Mouse (Mus musculus): ENCODE measurements around the gene Fbxo40. TPM values are rescaled to one million over a fixed set of nuclear protein-coding genes. Genes with fewer than 3 reads are reported as not detected.

Gene Fbxo40
- polyA plus RNA-seq, 2 experiments = 0.06 TPM; not detected in 1

DNA sequence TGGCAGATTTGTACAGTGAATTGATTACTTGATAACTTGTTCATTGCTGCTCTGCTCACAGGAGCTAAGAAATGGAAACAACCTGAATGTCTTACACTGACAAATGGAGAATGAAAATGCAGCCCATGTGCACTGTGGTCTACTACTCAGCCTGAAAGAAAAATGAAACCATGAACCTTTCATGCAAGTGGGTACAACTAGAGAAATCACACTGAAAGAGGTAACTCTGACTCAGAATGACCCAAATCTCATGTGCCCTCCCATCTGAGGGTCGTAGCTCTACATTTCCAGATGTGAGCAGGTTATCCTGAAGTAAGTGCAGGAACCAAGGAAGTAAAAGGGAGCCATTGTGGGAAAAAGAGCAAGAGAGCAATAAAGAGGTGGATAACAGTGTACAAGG is 6.5 kb downstream of the Fbxo40 start:
- Histone ChIP-seq H3K27ac (no peak overlapping the region), H3K27me3 (ENCODE audit: control insufficient read depth, insufficient read depth, low read length) (no peaks in the 10 kb centered on the region), H3K9ac (replicated peaks) (no peak overlapping the region), H3K4me3 (ENCODE audit: insufficient read depth in 1 of 2, low read depth in 2 of 2, low read length in 2 of 2) (no peak overlapping the region), H3K9me3 (ENCODE audit: control insufficient read depth, low read length) (no peaks in the 10 kb centered on the region), H3K4me1 (replicated peaks; ENCODE audit: control insufficient read depth in 2 of 2, insufficient read depth in 2 of 2, low read length in 1 of 2) (0 out of 4 replicates have a peak, but pooled peaks cover 0 to 2% of the 10 kb centered on the region in 2 experiments), H3K36me3 (replicated peaks; ENCODE audit: control insufficient read depth, insufficient read depth, low read depth) (no peaks in the 10 kb centered on the region), H3K4me2 (ENCODE audit: low read depth) (no peak overlapping the region)
- TF ChIP-seq EP300 (IDR thresholded peaks at IDR 0.05; ENCODE audit: low read depth) (no peak), CTCF (IDR thresholded peaks at IDR 0.05; ENCODE audit: low read depth) (no peak)
- ATAC-seq (ENCODE audit: insufficient read depth) = no peak
- DNase-seq (ENCODE audit: low read depth in 3 of 3, low spot score in 3 of 3) = no peak
- WGBS (ENCODE audit: insufficient replicate concordance) = 49% methylated on average over 1 of the region's 1 CpGs

- Histone ChIP-seq H3K9ac (replicated peaks) (no peak overlapping the region), H3K9me3 (ENCODE audit: control insufficient read depth, low read length) (no peaks in the 10 kb centered on the region), H3K4me3 (ENCODE audit: insufficient read depth in 1 of 2, low read depth in 2 of 2, low read length in 2 of 2) (no peak overlapping the region), H3K4me1 (replicated peaks; ENCODE audit: control insufficient read depth in 2 of 2, insufficient read depth in 2 of 2, low read length in 1 of 2) (no peaks in the 10 kb centered on the region), H3K36me3 (replicated peaks; ENCODE audit: control insufficient read depth, insufficient read depth, low read depth) (no peaks in the 10 kb centered on the region), H3K4me2 (ENCODE audit: low read depth) (no peak overlapping the region), H3K27ac (no peak overlapping the region), H3K27me3 (ENCODE audit: control insufficient read depth, insufficient read depth, low read length) (no peaks in the 10 kb centered on the region)
- DNase-seq (ENCODE audit: low read depth in 3 of 3, low spot score in 3 of 3) = no peak
- ATAC-seq (ENCODE audit: insufficient read depth) = no peak
- no peak for TF ChIP-seq CTCF (IDR thresholded peaks at IDR 0.05; ENCODE audit: low read depth)
- no peak for TF ChIP-seq EP300 (IDR thresholded peaks at IDR 0.05; ENCODE audit: low read depth)
- WGBS (ENCODE audit: insufficient replicate concordance) = 67% methylated on average over 2 of the region's 2 CpGs
Observed at GRCm38 (mm10) chr16:36979127-36979526, 11.1 kb downstream of the Fbxo40 start.

- Histone ChIP-seq H3K9ac (replicated peaks) (no peak overlapping the region), H3K4me1 (replicated peaks; ENCODE audit: control insufficient read depth in 2 of 2, insufficient read depth in 2 of 2, low read length in 1 of 2) (no peaks in the 10 kb centered on the region), H3K4me3 (ENCODE audit: insufficient read depth in 1 of 2, low read depth in 2 of 2, low read length in 2 of 2) (no peak overlapping the region), H3K4me2 (ENCODE audit: low read depth) (no peak overlapping the region), H3K9me3 (ENCODE audit: control insufficient read depth, low read length) (no peaks in the 10 kb centered on the region), H3K27me3 (ENCODE audit: control insufficient read depth, insufficient read depth, low read length) (no peaks in the 10 kb centered on the region), H3K36me3 (replicated peaks; ENCODE audit: control insufficient read depth, insufficient read depth, low read depth) (no peaks in the 10 kb centered on the region), H3K27ac (no peak overlapping the region)
- WGBS (ENCODE audit: insufficient replicate concordance) = 67% methylated on average over 4 of the region's 4 CpGs
- no peak for TF ChIP-seq CTCF (IDR thresholded peaks at IDR 0.05; ENCODE audit: low read depth)
- DNase-seq (ENCODE audit: low read depth in 3 of 3, low spot score in 3 of 3) (no peak), ATAC-seq (ENCODE audit: insufficient read depth) (no peak)
Observed at GRCm38 (mm10) chr16:36963415-36963814, 26.9 kb downstream of the Fbxo40 start.

- no peak overlapping the region for H3K4me2 ChIP-seq (ENCODE audit: low read depth)
- WGBS (ENCODE audit: insufficient replicate concordance) = 66% methylated on average over 11 of the region's 11 CpGs
- no peaks in the 10 kb centered on the region for H3K4me1 ChIP-seq (replicated peaks; ENCODE audit: control insufficient read depth in 2 of 2, insufficient read depth in 2 of 2, low read length in 1 of 2)
Observed at GRCm38 (mm10) chr16:36955106-36955505, 35.2 kb downstream of the Fbxo40 start.

GRCm38 (mm10) chr16:36951029-36951428 is 39.2 kb downstream of the Fbxo40 start:
- DNase-seq (ENCODE audit: low read depth in 3 of 3, low spot score in 3 of 3) (no peak), ATAC-seq (ENCODE audit: insufficient read depth) (no peak)
- Histone ChIP-seq H3K27ac (no peak overlapping the region), H3K27me3 (ENCODE audit: control insufficient read depth, insufficient read depth, low read length) (no peaks in the 10 kb centered on the region), H3K4me1 (replicated peaks; ENCODE audit: control insufficient read depth in 2 of 2, insufficient read depth in 2 of 2, low read length in 1 of 2) (no peaks in the 10 kb centered on the region), H3K4me3 (ENCODE audit: insufficient read depth in 1 of 2, low read depth in 2 of 2, low read length in 2 of 2) (no peak overlapping the region), H3K9me3 (ENCODE audit: control insufficient read depth, low read length) (no peaks in the 10 kb centered on the region), H3K9ac (replicated peaks) (no peak overlapping the region), H3K36me3 (replicated peaks; ENCODE audit: control insufficient read depth, insufficient read depth, low read depth) (no peaks in the 10 kb centered on the region), H3K4me2 (ENCODE audit: low read depth) (no peak overlapping the region)
- TF ChIP-seq EP300 (IDR thresholded peaks at IDR 0.05; ENCODE audit: low read depth) (no peak), CTCF (IDR thresholded peaks at IDR 0.05; ENCODE audit: low read depth) (no peak)
- 66% methylated on average over 4 of the region's 4 CpGs for WGBS (ENCODE audit: insufficient replicate concordance)

More at GRCm38 (mm10) chr16:36955106-36955505, 35.2 kb downstream of the Fbxo40 start:
- ATAC-seq (ENCODE audit: insufficient read depth) = no peak
- DNase-seq (ENCODE audit: low read depth in 3 of 3, low spot score in 3 of 3) = no peak
- H3K27me3 ChIP-seq (ENCODE audit: control insufficient read depth, insufficient read depth, low read length) = no peaks in the 10 kb centered on the region
- H3K4me3 ChIP-seq (ENCODE audit: insufficient read depth in 1 of 2, low read depth in 2 of 2, low read length in 2 of 2) = no peak overlapping the region
- H3K36me3 ChIP-seq (replicated peaks; ENCODE audit: control insufficient read depth, insufficient read depth, low read depth) = no peaks in the 10 kb centered on the region
- H3K27ac ChIP-seq = no peak overlapping the region
- TF ChIP-seq CTCF (IDR thresholded peaks at IDR 0.05; ENCODE audit: low read depth) = no peak
- H3K9ac ChIP-seq (replicated peaks) = no peak overlapping the region
- H3K9me3 ChIP-seq (ENCODE audit: control insufficient read depth, low read length) = no peaks in the 10 kb centered on the region

Measured in liver, embryonic 14.5 days (tissue).